ENCODE assay signal across 8 mouse cellular contexts in genomic region chr16:11814935-11815650, GRCm38 (mm10).
A peak's percentile ranks its signal among the peaks of the same experiment; 100 is the strongest.
DNase-seq lines count a peak whose midpoint lies in the region; ATAC-seq lines count a peak whose summit lies in the region.

No protein-coding gene starts in this region.

- H3K4me3 ChIP-seq in heart, embryonic 10.5 days, result no peak overlapping the region

- H3K9me3 ChIP-seq in heart, embryonic 10.5 days, result no peaks in the 10 kb centered on the region

- intact Hi-C loops in heart, postnatal 14 days (cut with DNase I), result no loop called here

- H3K27me3 ChIP-seq in heart, embryonic 10.5 days (ENCODE audit: insufficient read depth, poor library complexity, severe bottlenecking), result no peaks in the 10 kb centered on the region

- ATAC-seq in erythroid progenitor cell, adult 5-6 weeks (replicated peaks; ENCODE audit: low FRiP score, poor library complexity, severe bottlenecking), result no peak

- no peaks in the 10 kb centered on the region for H3K4me1 ChIP-seq in heart, embryonic 10.5 days

- H3K27ac ChIP-seq in heart, embryonic 10.5 days, result no peak overlapping the region

- DNase-seq in heart, adult 18-20 months, result peak; percentile 43 to 46
- no peak for DNase-seq in heart, embryonic 10.5 days (ENCODE audit: low spot score)
- DNase-seq in 3134 (ENCODE audit: extremely low read depth, insufficient read length, low spot score), result peak; percentile 81
- peak; percentile 45 to 52 for DNase-seq in adrenal gland, postnatal 36 days
- peak; percentile 26 to 42 for DNase-seq in heart, postnatal 14 days
- no peak for DNase-seq in left cerebral cortex, adult 9 months (ENCODE audit: low spot score in 2 of 2)
- DNase-seq in urinary bladder, postnatal 25 days (ENCODE audit: low spot score), result no peak

- 80% methylated on average over 10 of the region's 10 CpGs for WGBS in heart, embryonic 10.5 days

- H3K36me3 ChIP-seq in heart, embryonic 10.5 days, result no peaks in the 10 kb centered on the region

Comparison
In these comparisons a context has a peak if more than half of its experiments do, and no peak if none do; other contexts are left out.
1. DNase-seq: peak in heart, adult 18-20 months (2 of 2), 3134 (single experiment), adrenal gland, postnatal 36 days (2 of 2) and heart, postnatal 14 days (2 of 2); none in heart, embryonic 10.5 days (single experiment), left cerebral cortex, adult 9 months (0 of 2) and urinary bladder, postnatal 25 days (single experiment).